Mouse (Mus musculus): ENCODE measurements around the gene Cyp4a31. TPM values are rescaled to one million over a fixed set of nuclear protein-coding genes. Genes with fewer than 3 reads are reported as not detected.
"Not testable (repeated sequence)": the region's sequence is repeated elsewhere in the genome, so short reads cannot be mapped to it uniquely, and the experiment has no call there.

Cyp4a31 gene
- total RNA-seq (2022): under 1 TPM in 1 of 4 experiments, not detected in 3; 0.09 TPM

GRCm38 (mm10) chr4:115563401-115563800 lies at the start of gene Cyp4a31:
TSS of gene Cyp4a31 (plus strand) at chr4:115563649.
- DNase-seq: no peak

DNA sequence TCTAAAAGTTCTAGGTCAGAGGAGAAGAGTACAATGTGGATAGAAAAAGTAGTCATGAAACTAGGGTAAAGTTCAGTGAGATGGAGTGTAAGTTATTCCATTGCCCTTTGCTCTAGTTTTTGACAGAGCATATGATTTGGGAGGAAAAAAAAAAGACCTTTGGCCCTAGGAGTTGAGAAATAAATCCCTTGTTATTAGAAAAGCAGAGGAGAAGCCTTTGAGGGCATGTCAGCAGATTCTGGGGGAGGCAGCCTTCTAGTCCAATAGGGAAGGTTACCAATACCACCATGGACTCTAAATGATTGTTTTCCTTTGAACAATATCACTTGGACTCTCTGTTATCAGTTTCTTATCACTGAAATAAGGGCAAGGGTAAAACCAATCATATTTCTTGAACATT lies 49.5 kb upstream of the Cyp4a31 start:
- DNase-seq: not testable (repeated sequence)

- not testable (repeated sequence) for DNase-seq
Measured at GRCm38 (mm10) chr4:115518000-115518399, 45.4 kb upstream of the Cyp4a31 start, which contains the start of gene Cyp4a10. TSS of gene Cyp4a10 (plus strand) at chr4:115518264.

GRCm38 (mm10) chr4:115519444-115519843 lies 44.0 kb upstream of the Cyp4a31 start:
- no peak for DNase-seq

GRCm38 (mm10) chr4:115521766-115522165 lies 41.7 kb upstream of the Cyp4a31 start:
- no peak for DNase-seq

DNA sequence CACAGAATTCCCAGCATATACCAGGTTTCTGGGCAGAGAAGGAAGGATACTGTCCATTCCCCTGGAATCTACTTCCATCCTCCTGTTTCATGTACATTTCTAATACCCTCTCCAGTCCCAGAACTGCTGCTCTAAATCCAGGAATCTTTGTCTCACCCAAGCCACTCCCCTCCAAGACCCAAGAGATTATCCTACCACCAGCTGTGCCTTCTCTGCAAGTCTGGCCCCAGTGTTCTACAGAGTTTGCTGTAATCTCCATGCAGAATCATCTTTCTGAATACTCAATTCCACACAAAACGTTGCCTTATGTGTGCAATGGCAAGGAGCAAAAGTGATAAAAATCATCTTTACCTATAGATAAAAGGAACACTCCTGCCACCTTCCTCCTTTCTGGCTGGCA lies 18.3 kb upstream of the Cyp4a31 start:
- DNase-seq: no peak

- DNase-seq: peak; percentile 1
Measured at GRCm38 (mm10) chr4:115546141-115546828, 17.2 kb upstream of the Cyp4a31 start.

DNA sequence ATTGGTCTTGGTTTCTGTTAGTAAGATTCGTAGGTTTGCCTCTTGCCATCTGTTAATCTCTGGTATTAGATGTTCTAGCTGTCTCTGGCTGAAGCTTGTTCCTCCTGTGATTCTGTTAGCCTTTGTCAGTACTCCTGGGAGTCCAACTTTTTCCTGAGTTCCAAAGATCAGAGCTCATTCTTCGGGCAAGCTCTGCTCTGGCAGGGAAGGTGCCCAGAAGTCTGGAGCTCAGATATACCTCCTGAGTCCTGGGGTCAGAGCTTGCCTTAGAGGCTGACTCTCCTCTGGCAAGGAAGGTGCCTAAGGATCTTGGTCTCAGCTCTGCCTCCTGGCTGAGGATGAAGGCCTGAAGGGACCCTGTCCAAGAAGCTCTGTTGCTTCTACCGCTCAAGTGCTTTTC lies 10.7 kb upstream of the Cyp4a31 start:
- DNase-seq: no peak

GRCm38 (mm10) chr4:115555513-115555912 lies 7.9 kb upstream of the Cyp4a31 start:
- no peak for DNase-seq

DNA sequence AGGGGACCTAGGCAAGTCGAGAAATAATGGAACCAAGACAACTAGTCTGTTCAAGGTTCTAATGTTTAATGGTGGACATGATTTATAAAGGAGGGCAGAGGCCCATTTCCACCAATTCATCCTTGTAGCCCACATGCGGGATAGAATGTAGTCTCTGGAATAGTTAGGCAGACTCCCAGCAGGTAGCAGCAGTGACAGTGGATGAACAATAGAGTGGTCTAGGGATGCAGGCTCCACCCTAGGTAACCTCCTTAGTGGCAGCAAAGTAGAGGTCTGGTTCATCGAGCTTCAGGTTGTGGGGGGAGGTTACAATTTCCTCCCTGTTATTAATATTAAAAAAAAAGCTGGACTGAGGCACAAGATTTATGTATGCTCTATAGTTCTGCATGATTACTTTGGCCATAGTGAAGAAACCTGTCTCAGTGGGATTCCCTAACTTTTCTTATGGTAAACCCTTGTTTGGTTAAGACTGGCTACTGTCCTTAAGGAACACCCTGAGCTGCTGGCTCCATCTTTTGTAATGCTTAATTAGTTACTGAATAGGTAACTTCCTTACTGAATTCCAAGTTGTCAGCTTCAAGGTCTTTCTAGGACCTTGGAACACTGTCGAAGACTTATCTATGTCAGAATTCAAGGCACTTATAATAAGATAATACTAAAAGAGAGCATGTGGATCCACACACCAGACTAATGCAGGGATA lies 5.4 kb upstream of the Cyp4a31 start:
- DNase-seq: no peak

DNA sequence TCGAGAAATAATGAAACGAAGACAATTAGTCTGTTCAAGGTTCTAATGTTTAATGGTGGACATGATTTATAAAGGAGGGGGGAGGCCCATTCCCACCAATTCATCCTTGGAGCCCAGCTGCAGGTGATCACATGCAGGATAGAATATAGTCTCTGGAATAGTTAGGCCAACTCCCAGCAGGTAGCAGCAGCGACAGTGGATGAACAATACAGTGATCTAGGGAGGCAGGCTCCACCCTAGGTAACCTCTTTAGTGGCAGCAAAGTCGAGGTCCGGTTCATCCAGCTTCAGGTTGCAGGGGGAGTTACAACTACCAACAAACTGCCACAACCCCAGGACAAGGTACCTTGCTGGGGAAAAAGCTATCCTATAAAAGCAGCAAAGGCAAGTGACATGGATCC lies 2.2 kb upstream of the Cyp4a31 start:
- not testable (repeated sequence) for DNase-seq

GRCm38 (mm10) chr4:115564469-115565225 lies 1.2 kb downstream of the Cyp4a31 start:
- DNase-seq: not testable (repeated sequence)

DNA sequence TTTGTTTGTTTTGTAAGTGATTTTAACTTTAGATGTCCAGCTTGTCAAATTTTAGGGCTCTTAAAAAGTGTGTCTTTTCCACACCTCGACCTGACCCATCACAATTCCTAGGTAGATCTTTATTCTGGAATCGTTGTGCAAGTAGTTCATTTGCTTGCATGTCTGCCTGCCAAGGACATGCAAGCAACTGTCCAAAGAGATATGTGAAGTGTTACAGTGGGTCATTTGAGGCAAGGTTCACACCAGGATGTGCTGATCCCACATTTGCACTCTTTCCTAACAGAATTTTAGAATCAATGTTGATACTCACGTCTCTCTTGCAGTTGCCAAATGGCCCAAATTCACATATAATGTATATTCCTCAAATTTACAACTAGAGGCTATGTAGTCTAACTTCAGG lies 11.8 kb downstream of the Cyp4a31 start:
- no peak for DNase-seq

DNA sequence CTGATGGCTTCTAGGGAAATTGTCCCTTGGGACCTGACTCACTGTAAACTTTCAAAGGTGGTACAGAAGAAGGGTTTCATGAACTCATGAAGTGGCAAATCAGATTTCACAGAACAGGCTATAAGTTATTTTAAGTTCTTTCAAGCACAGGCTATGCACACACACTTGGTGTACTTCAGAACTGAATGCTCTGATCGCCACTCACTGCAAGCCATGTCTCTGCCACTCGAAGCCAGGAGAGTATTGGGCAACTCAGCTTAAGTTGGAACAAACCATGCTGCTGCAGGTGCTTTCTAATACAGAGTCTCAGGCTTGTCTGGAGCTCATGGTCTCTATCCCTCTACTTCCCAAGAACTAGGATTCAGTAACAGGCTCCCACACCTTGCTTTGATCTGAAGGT lies 12.3 kb downstream of the Cyp4a31 start:
- DNase-seq: no peak

- DNase-seq: no peak
Measured at GRCm38 (mm10) chr4:115583036-115583435, 19.6 kb downstream of the Cyp4a31 start.

GRCm38 (mm10) chr4:115596357-115596756 lies 32.9 kb downstream of the Cyp4a31 start:
- DNase-seq: no peak

DNA sequence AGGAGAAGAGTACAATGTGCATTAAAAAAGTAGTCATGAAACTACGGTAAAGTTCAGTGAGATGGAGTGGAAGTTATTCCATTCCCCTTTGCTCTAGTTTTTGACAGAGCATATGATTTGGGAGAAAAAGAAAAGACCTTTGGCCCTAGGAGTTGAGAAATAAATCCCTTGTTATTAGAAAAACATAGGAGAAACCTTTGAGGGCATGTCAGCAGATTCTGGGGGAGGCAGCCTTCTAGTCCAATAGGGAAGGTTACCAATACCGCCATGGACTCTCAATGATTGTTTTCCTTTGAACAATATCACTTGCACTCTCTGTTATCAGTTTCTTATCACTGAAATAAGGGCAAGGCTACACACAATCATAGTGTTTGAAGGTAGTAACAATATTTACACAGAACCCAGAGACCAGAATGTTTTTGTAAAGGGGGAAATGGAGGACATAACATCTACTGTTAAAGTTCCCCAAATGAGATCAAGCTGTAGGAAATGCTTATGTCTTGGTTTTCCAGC lies 33.4 kb downstream of the Cyp4a31 start:
- no peak for DNase-seq

- DNase-seq: not testable (repeated sequence)
Measured at GRCm38 (mm10) chr4:115600611-115601010, 37.2 kb downstream of the Cyp4a31 start, which contains the start of gene Cyp4a32. TSS of gene Cyp4a32 (plus strand) at chr4:115600969.

- no peak for DNase-seq
Measured at GRCm38 (mm10) chr4:115614005-115614404, 50.6 kb downstream of the Cyp4a31 start.

DNA sequence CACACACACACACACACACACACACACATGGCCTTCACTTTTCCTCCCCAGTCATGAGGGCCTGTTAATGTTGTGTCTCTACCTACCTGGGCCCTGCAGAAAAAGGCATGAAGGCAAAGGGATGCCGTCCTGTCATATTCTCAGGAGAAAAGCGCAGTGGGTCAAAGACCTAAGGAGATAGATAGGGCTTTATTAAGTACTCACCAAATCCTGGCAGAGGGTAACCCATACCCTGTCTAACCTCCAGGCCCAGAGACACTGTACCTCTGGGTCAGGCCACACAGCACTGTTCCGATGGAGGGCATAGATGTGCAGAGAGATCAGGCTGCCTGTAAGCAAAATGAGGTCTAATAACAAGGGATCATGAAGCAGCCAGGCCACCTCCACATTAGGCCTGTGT lies 62.1 kb downstream of the Cyp4a31 start:
- DNase-seq: not testable (repeated sequence)
